Mouse (Mus musculus) spleen, postnatal 0 days (tissue): ENCODE results near the gene Ercc5. TPM values are rescaled to one million over a fixed set of nuclear protein-coding genes. Genes with fewer than 3 reads are reported as not detected.

Experiments used
- polyA plus RNA-seq: library from polyadenylated mRNA; unstranded; fragments of >200 nt; fragmentation: Nextera tagmentation; extraction: Ambion mirVana; gene quantifications from 2 replicates; pipeline ENCODE4 v1.2.1, GENCODE M21; 2015

Ercc5 gene
- 6.6 and 8.0 TPM in 2 replicates for polyA plus RNA-seq

DNA sequence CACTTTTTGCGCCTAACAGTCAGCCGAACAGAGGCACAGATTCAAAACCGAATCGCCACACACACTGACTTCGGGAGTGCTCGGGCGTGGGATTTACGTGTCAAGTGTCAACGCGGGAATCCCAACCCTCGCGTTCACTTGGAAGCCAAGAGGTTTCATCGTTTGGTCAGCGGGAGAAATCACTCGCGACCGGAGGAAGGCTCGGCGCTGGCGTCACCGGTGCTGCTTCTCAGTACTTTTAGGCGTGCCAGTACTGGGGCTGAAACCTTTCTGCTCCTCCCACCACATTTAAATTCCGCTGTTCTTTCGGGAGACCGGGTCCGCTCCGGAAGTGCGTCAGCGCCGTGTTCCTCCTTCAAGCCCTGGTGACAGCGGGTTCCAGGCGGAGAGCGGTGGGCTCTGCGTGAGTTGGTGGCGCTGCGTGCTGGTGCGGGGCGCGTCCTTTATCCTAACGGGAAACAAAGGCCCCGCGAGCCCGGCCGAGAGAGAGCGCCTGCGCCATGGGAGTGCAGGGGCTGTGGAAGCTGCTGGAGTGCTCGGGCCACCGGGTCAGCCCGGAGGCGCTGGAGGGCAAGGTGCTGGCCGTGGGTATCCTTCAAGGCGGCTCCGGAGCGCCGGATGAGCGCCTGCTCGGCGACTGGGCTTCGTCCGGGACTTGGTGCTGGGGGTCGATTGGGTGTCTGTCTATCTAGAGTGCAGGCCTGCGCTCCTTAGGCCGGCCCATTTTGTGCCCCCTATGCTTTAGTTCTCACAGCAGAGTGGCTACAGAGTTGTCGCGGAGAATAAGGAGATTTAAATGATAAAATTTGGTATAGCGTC, at the start of gene Ercc5:
TSS of gene Ercc5 (plus strand) at position 182 of the 819 bp plus-strand sequence.

GRCm38 (mm10) chr1:44102259-44102717, 45.3 kb upstream of the Ercc5 start, which contains the start of gene Tex30:
TSS of gene Tex30 (minus strand) at chr1:44102441.

DNA sequence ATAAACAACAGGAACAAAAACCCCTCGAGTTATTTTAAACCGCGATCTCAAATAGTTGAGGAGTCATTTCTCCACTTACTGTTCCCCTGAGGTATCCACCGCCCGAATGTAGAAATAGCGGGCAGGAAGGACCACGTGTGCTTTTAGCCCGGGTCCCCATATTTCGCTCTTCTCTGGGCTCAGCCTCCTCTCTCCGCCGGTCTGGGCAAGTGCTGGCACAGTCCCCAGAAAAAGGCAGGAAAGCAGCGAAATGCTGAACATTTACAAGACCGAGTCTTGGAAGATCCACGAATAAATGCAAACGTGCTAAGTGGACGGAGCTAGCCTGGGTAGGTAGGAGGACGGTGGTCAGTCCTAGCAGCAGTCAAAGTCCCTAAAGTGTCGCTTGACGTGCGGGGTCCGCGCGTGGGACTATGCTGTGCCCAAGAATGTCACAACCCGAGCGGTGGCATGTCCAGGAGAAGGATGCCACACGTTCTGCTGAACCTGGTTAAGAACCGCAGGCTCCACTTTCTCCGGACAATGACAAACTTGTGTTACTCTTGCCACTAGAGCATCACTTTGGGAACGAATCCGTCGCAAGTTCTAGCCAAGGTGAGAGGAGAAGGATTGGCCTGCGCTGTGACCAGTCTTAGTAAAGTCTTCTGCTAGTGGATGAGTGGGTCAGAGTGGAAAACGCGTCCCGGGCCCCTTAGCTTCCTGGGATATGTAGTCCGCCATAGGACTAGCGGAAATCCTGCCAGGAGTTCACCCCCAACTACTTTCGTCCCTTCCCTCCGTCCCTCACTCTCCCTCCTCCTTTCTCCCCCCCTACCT, 29.1 kb upstream of the Ercc5 start, which contains the start of the genes Kdelc1 and Bivm:
TSS of gene Kdelc1 (minus strand) at position 570 of the 816 bp plus-strand sequence.
TSS of gene Bivm (plus strand) at position 719 of the 816 bp plus-strand sequence.

DNA sequence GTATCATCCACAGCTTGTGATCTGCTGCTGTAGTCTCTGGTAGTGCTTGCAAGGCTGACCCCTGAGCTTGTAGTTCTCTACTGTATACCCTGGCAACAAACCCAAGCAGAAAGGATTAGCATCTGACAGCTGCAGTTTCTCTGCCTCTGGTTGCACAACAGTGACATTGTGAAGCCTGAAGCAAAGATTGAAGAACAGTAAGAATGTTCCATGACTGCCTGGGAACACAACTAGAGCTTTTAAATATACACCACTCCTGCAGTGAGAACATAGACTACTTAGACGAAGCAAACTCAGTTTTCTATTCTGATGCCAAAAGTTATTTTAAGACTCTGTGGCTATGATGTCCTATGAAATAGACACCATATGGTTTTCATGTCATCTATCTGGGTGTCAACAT, 71.3 kb downstream of the Ercc5 start, which contains the start of gene Mettl21e:
TSS of gene Mettl21e (minus strand) at position 86 of the 400 bp plus-strand sequence.

Other genes starting within 250 kb of the Ercc5 start
- 28.3 and 30.2 TPM in 2 replicates for gene Tpp2, start 214.1 kb upstream of the Ercc5 start, polyA plus RNA-seq
- gene Mettl21c, start 127.7 kb upstream of the Ercc5 start, polyA plus RNA-seq, result 0.59 and 0.72 TPM in 2 replicates
- 0.08 and 0.13 TPM in 2 replicates for gene Gm8251, start 85.8 kb upstream of the Ercc5 start, polyA plus RNA-seq
- gene Tex30, start 45.3 kb upstream of the Ercc5 start, polyA plus RNA-seq, result 74.0 and 78.2 TPM in 2 replicates
- 16.6 and 17.3 TPM in 2 replicates for gene Kdelc1, start 28.9 kb upstream of the Ercc5 start, polyA plus RNA-seq
- gene Bivm, start 28.8 kb upstream of the Ercc5 start, polyA plus RNA-seq, result 3.5 and 4.1 TPM in 2 replicates
- 0.05 and 0.08 TPM in 2 replicates for gene Mettl21e, start 71.2 kb downstream of the Ercc5 start, polyA plus RNA-seq